Mouse (Mus musculus) G1E (cell line): ENCODE results near the gene Clcn7. TPM values are rescaled to one million over a fixed set of nuclear protein-coding genes. Genes with fewer than 3 reads are reported as not detected.
A peak's percentile ranks its signal among the peaks of the same experiment; 100 is the strongest.

Source experiments
- ATAC-seq: 2 replicates; pipeline ENCODE4 v1.8.0; 2016; ENCODE audit warnings: mild to moderate bottlenecking; ENCODE audit not compliant: insufficient number of reproducible peaks, poor library complexity, low FRiP score, severe bottlenecking; ENCODE audit errors: extremely low read depth
- DNase-seq: peaks from one replicate; pipeline ENCODE4 v3.0.0; 2012; ENCODE audit warnings: low spot score
- H3K27me3 ChIP-seq: 2 replicates; pipeline ENCODE4 v1.6.1; 2012; ENCODE audit warnings: mild to moderate bottlenecking, low read length, inconsistent platforms; ENCODE audit not compliant: insufficient read depth
- H3K36me3 ChIP-seq: replicated peaks from 2 replicates; pipeline ENCODE3; 2012; ENCODE audit warnings: mild to moderate bottlenecking, inconsistent platforms
- H3K4me1 ChIP-seq: 2 replicates; pipeline ENCODE4 v1.6.1; 2012; ENCODE audit warnings: low read depth, low read length, inconsistent platforms, mixed read lengths; ENCODE audit not compliant: insufficient read depth
- H3K4me3 ChIP-seq: 2 replicates; pipeline ENCODE4 v1.5.1; 2012; ENCODE audit warnings: low read depth, mild to moderate bottlenecking, inconsistent platforms, low read length, moderate library complexity, mixed read lengths
- H3K9me3 ChIP-seq: replicated peaks from 2 replicates; pipeline ENCODE4 v1.6.1; 2012; ENCODE audit warnings: inconsistent platforms
- CTCF ChIP-seq: IDR thresholded peaks from 2 replicates; pipeline ENCODE4 v1.5.1; 2012; ENCODE audit warnings: low read depth, low read length, inconsistent platforms, mixed read lengths
- GATA1 ChIP-seq: IDR thresholded peaks from 2 replicates; pipeline ENCODE4 v1.6.1; 2012; ENCODE audit warnings: borderline replicate concordance, low read length, inconsistent platforms, mixed read lengths
- GATA2 ChIP-seq: IDR thresholded peaks from 2 replicates; pipeline ENCODE4 v1.6.1; 2012; ENCODE audit warnings: low read depth, low read length, inconsistent platforms, borderline replicate concordance
- POLR2AphosphoS5 ChIP-seq: IDR thresholded peaks from 2 replicates; pipeline ENCODE4 v1.6.1; 2012; ENCODE audit warnings: low read depth, low read length, inconsistent platforms; ENCODE audit not compliant: insufficient replicate concordance
- TAL1 ChIP-seq: conservative IDR thresholded peaks from 2 replicates; pipeline ENCODE4 v1.6.1; 2012; ENCODE audit warnings: low read depth, low read length, inconsistent platforms, mixed read lengths
- polyA plus RNA-seq: library from polyadenylated mRNA; stranded (reverse); fragments of >175 nt; gene quantifications from 2 replicates; pipeline ENCODE4 v1.2.3, GENCODE M21; 2012
- total RNA-seq, 2 experiments: library from RNA; stranded (forward) in 1 of 2; stranded (reverse) in 1 of 2; fragments of 200-1000 nt in 1 of 2; fragments of >200 nt in 1 of 2; fragmentation: Nextera tagmentation in 1 of 2; gene quantifications; 2 replicates each; pipeline ENCODE4 v1.2.3; 2014 to 2017

Gene Clcn7
- total and polyA plus RNA-seq, 3 experiments = 12.7 to 16.1 (median 15.7) TPM

- Histone ChIP-seq H3K4me3 (no peak overlapping the region), H3K27me3 (no peaks in the 10 kb centered on the region), H3K4me1 (no peaks in the 10 kb centered on the region), H3K36me3 (peaks cover 88% of the 10 kb centered on the region), H3K9me3 (no peaks in the 10 kb centered on the region)
- DNase-seq (no peak), ATAC-seq (no peak)
- TF ChIP-seq TAL1 = no peak
- no peak for TF ChIP-seq POLR2AphosphoS5
- TF ChIP-seq CTCF = no peak
These were observed 33.1 kb upstream of the Clcn7 start for GRCm38 (mm10) chr17:25100052-25100451.

- Histone ChIP-seq H3K36me3 (peaks cover 92% of the 10 kb centered on the region), H3K9me3 (no peaks in the 10 kb centered on the region), H3K4me3 (no peak overlapping the region), H3K4me1 (no peaks in the 10 kb centered on the region; the same call in 1 of the 2 replicates), H3K27me3 (no peaks in the 10 kb centered on the region)
- TF ChIP-seq CTCF (no peak), TAL1 (no peak), GATA2 (no peak), GATA1 (no peak), POLR2AphosphoS5 (no peak)
- ATAC-seq (no peak), DNase-seq (no peak)
These were observed 31.9 kb upstream of the Clcn7 start for GRCm38 (mm10) chr17:25101338-25101737.

GRCm38 (mm10) chr17:25107786-25108185, 25.4 kb upstream of the Clcn7 start:
- TF ChIP-seq GATA2 = no peak
- TF ChIP-seq TAL1 = no peak
- no peak for TF ChIP-seq POLR2AphosphoS5
- TF ChIP-seq CTCF = no peak
- TF ChIP-seq GATA1 = no peak
- Histone ChIP-seq H3K36me3 (peaks cover 98% of the 10 kb centered on the region), H3K27me3 (no peaks in the 10 kb centered on the region), H3K4me3 (no peak overlapping the region), H3K4me1 (peaks cover 10% of the 10 kb centered on the region), H3K9me3 (no peaks in the 10 kb centered on the region)
- ATAC-seq (no peak), DNase-seq (no peak)

- Histone ChIP-seq H3K36me3 (peaks cover 99% of the 10 kb centered on the region), H3K4me3 (no peak overlapping the region), H3K27me3 (no peaks in the 10 kb centered on the region), H3K9me3 (no peaks in the 10 kb centered on the region), H3K4me1 (peaks cover 23% of the 10 kb centered on the region)
- ATAC-seq = no peak
- DNase-seq = peak; percentile 48
- no peak for TF ChIP-seq TAL1
- no peak for TF ChIP-seq GATA1
- no peak for TF ChIP-seq GATA2
- TF ChIP-seq POLR2AphosphoS5 = no peak
- TF ChIP-seq CTCF = no peak
These were observed 23.6 kb upstream of the Clcn7 start for GRCm38 (mm10) chr17:25109578-25109977.

GRCm38 (mm10) chr17:25110590-25110989, 22.6 kb upstream of the Clcn7 start:
- ATAC-seq (no peak), DNase-seq (no peak)
- TF ChIP-seq GATA2 (no peak), CTCF (no peak), TAL1 (no peak), POLR2AphosphoS5 (no peak), GATA1 (no peak)
- Histone ChIP-seq H3K4me3 (no peak overlapping the region), H3K4me1 (peaks cover 33% of the 10 kb centered on the region), H3K9me3 (no peaks in the 10 kb centered on the region), H3K27me3 (no peaks in the 10 kb centered on the region), H3K36me3 (peaks cover 93% of the 10 kb centered on the region)

- no peaks in the 10 kb centered on the region for H3K9me3 ChIP-seq
- H3K4me1 ChIP-seq = peaks cover 40% of the 10 kb centered on the region
- no peak overlapping the region for H3K4me3 ChIP-seq
- H3K27me3 ChIP-seq = no peaks in the 10 kb centered on the region
- H3K36me3 ChIP-seq = peaks cover 86% of the 10 kb centered on the region
- no peak for ATAC-seq
- TF ChIP-seq POLR2AphosphoS5 = no peak
- TF ChIP-seq GATA1 = no peak
- no peak for TF ChIP-seq TAL1
- no peak for TF ChIP-seq CTCF
- TF ChIP-seq GATA2 = no peak
- DNase-seq = no peak
These were observed 22.0 kb upstream of the Clcn7 start for GRCm38 (mm10) chr17:25111220-25111619.

GRCm38 (mm10) chr17:25111739-25112422, 21.3 kb upstream of the Clcn7 start:
- Histone ChIP-seq H3K36me3 (peaks cover 80% of the 10 kb centered on the region), H3K27me3 (no peaks in the 10 kb centered on the region), H3K4me3 (no peak overlapping the region), H3K9me3 (no peaks in the 10 kb centered on the region), H3K4me1 (peaks cover 43% of the 10 kb centered on the region)
- no peak for TF ChIP-seq GATA2
- TF ChIP-seq TAL1 = no peak
- TF ChIP-seq CTCF = no peak
- TF ChIP-seq POLR2AphosphoS5 = no peak
- TF ChIP-seq GATA1 = no peak
- ATAC-seq = no peak
- DNase-seq = no peak
